Mouse (Mus musculus) kidney, adult 18-20 months (tissue): ENCODE data around the gene Etfbkmt.
"Not testable (repeated sequence)": the region's sequence is repeated elsewhere in the genome, so short reads cannot be mapped to it uniquely, and the experiment has no call there.

Experiments
- DNase-seq: peaks from one replicate; pipeline ENCODE4 v3.0.0; 2021

The Etfbkmt gene

DNA sequence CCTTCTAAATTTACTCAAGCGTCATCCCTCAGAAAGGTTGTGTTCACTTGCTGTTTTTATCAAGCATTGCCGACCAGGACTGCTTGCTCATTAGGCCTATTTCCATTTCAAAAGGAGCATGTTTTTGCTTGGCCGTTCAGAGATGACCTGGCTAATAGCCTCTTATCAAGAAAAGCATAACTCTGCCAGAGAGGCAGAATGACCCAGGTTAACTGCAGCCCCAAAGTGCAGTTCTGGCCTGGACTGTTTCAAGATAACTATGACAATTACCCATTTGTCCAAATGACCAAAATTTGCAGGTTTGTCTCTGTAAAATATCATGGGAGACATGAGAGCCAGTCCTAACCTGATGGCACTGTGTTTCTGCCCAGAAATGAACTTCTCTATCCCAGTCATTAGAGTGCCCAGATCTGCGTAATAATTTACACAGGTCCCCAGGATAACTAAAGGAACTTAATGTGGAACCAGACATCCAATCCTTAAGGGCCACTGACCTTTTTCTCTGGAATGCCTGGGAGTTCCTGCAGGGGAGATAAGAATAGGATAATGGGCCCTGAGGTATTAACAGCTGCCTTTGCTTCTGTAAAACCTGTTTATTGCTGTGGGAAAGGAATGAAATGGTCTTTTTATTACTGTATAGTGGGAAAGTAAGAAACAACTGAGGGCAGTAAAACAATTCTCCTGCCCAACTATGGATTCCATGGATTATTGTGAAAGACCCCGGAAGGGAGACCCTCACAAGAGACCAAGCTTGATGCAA is 5.1 kb upstream of the Etfbkmt start:
- DNase-seq, result no peak

DNA sequence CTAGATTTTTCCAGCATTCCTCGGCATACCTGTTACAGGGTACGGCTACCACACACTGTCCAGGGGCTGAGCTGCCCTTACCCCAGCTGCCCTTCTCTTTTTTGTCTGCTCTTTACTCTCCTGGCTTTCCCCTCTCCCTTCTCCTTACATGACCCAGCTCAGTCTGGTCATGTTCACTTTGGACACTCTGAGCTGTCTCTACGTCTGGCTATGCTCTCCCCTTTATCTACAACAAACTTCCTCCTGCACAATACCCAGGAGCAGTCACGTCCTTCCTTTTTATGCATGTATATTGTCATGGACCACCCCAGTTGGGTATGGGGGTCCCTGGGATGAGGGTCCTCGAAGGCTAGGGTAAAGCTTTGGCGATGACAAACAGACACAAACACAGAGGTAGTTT is 4.0 kb upstream of the Etfbkmt start:
- DNase-seq, result no peak

DNA sequence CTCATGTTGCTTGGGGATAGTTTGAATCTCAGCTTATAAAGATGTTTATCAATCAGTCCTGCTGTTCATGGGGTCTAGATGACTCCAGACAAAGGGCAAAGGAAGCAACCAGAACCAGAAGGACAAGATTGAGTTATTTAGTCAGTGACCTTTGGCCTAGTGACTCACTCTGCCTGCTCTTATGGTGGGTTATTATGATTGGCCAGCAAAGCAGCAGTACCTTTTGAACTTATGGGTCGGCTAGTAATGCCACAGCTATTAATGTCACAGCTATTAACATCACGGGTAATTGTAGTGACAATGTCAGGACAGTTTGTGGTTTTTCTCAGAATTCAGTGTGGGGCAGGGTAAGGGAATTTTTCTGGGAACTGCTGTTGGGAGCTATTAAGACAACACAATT is 1.7 kb upstream of the Etfbkmt start:
- no peak for DNase-seq

DNA sequence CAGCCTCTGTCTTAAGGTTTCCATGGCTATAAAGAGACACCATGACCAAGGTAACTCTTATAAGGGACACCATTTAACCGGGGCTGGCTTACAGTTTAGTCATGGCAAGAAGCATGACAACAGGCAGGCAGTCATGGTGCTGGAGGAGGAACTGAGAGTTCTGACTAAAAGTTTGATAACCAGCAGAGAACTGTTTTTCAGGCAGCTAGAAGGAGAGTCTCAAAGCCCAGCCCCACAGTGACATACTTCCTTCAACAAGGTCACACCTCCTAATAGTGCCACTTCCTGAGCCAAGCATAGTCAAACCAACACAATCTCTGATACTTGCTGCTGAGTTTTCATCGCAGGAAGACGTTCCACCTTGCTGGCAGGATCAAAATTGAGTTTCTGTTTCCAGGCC is 638 bp upstream of the Etfbkmt start:
- no peak for DNase-seq

DNA sequence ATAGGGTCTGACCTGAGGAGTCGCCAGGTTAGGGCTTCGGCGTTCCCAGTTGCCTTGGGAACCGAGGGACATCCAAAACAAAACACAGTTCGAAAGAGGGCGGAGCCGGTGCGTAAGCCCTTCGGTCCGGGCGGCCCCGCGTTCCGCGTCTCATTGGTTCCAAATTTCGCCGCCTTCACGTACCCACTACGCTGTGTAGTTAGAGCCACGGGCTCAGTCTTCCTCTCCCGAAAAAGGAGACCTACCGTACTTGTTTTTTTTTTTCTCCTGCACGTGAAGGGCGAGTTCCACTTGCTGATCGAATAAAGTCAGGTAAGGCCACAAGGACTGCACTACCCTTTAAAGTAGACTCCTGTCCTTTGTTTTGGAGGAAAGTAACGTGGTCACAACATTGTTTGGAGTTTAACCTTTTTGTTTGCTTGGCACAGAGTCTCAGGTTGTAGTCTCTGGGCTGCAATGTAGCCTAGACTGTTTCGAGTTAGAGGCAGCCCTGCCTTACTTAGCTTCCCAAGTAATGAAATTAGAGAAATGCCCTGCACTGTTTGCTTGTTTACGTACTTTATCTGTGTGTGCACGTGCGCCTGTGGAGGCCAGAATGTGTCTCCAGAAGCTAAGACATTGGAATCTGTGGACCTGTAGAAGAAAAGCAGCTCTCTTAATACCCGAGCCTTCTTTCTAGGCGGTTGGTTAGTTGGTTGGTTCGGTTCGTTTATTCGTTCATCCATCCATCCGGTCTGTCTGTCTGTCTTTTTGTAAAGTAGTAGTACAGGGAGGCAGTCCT is 1.9 kb downstream of the Etfbkmt start:
- DNase-seq, result peak; percentile 89

DNA sequence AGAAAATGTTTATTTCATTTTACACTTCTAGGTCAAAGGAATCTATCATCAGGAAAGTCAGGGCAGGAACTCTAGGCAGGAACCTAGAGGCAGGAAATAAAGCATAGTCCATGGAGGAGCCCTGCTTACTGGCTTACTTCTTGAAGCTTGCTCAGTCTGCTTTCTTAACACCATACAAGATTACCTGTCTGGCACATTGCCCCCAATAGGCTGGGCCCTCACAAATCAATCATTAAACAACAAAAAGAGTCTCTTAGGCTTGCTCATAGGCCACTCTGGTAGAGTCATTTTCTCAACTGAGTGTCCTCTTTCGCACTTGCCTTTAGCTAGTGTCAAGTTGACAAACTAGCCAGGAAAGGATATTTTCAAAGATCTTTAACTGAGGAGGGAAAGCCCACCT is 5.5 kb downstream of the Etfbkmt start:
- no peak for DNase-seq

DNA sequence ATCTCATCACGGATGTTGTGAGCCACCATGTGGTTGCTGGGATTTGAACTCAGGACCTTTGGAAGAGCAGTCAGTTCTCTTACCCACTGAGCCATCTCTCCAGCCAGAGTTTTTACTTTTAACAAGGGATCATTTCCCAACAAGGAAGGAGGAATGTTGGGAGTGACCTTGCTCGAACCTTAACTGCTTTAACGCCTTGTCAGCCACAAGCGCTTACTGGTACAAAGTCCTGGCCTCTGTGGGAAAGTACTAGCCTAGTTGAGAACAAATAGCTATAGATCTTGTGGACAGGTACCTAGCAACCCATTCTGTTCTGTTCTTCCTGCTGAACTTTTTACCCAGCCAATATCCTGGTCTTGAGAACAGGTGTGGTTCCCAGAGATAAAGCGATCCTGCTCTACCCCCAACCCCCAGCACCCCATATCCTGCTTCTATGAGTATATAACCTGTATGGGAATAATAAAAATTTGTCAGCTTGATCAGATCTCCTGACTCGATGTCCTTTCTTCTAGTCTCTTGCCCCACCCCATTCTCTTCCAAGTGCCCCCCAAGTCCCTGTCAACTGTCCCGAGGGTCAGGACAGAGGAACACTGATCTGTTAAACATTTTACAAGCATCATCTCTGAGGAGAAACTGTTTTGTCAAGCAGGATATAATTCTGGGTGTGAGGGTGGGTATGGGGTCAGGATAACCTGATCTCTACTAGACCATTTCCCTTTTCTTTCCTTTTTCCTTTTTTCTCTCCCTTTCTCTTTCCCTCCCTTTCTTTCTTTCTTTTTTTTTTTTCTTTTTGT is 9.0 kb downstream of the Etfbkmt start:
- peak; percentile 40 for DNase-seq

DNA sequence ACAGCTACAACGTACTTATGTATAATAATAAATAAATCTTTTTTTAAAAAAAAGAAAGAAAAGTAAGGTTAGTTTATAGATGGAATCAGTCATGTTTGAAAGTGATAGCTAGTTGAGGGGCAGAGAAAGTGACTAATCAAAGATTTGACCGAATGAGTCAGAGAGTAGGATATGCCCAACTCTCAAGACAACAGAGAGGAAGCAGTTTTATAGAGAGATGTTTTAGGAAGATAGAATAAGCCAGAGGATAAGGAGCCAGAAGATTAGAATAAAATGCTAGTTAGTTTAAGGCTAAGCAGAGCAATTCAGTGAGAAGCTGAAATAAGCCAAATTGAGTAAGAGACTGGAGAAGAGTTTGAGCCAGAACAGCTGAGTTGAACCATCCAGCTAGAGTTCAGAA is 12.5 kb downstream of the Etfbkmt start:
- DNase-seq, result no peak

DNA sequence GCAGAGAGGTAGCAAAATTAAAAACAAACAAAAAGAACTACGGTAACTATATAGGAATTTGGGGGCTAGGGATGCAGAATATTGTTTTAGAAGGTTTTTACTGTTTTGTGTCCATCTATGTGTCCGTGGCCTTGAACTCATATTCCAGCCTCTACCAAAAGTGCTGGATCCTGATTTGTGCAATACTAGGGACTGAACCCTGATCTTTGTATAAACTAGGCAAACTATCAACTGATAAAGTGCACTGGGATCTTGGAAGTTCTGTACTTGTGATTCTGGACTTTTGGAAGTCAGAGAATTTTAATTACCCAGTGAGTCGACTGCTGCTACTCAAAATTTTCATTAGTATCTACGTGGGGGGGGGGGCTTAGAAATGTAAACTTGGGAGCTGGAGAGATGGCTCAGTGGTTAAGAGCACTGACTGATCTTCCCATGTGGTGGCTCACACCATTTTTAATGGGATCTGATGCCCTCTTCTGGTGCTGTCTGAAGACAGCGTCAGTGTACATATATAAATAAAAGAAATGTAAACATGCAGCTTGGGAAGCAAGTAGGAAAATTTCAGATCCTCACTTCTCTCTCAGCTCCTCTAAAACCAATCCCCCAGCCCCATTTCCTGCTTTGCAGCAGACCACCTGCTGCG is 13.9 kb downstream of the Etfbkmt start:
- no peak for DNase-seq

DNA sequence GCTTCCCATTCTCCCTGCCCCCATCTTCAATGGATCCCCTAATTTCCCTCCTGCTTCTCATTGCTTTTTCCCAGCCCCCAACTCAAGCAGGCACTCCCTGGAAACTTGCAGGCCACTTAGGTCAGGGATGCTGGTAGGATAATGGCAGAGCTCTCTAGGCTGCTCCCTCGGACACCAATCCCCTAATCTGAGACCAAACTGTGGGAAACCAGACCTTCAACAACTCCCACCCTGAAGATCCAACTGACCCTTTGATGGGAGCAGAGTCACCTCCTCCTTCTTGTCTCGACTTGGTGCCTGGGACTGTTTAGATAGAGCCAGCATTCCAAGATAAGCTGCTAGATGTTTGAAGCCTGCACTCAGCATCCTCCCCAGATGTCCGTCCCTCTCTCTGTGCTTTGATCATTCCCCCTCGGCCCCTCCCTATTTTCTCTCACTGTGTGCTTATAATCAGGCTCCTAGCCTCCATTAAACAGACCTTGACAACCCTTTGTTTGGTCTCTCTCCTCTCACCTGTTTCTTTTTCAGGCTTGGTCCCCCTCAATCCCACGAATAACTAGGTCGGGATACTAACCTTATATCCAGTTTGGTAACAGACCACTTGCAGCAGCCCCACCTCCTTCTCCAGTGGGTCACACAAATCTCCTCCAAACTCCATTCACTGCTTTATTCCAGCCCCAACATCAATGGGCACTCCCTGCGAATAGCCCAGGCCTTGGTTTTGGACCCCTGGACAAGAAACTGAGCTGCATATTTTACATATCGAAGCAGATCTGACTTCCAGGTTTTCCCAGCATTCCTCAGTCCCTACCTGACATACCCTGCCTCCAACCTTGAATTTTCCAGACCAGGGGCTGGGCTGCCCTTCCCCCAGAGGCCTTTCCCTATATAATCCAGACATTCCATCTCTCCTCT is 14.7 kb downstream of the Etfbkmt start:
- no peak for DNase-seq

DNA sequence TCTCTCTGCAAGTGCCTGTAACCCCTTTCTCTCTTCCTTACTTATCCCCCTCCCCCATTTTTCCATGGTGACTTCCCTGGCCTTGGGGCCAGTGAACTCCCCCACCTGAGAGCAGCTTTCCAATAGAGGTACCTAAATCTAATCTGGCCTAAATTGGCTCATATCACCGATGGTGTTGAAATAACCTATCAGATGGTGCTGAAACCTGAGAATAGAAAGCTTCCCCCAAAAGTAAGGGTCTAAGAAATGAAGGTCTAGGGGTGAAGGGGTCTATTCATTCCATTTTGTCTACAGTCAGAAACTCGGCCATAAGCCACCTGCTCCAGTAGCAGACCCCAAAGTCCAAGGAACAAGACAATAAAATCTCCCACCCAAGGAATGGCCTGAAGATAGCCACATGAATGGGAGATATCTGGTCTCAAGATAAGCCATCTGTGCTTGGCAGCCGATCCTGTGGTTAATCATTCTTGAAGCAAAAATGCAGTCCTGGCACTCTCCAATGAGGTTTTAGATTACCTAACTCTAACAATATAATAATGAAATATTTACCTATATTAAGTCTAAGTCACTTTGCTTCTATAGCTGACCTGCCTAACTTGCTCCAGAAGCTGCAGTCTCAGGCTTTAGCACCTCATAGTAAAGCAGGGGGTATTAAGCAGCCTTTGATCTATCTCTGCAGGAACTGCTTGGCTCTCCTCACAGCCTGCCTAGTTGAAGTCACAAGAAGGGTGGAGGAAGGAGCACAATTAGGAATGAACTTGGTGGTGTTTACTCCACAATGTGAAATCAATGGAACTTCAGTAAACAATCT is 15.6 kb downstream of the Etfbkmt start:
- peak; percentile 44 for DNase-seq

DNA sequence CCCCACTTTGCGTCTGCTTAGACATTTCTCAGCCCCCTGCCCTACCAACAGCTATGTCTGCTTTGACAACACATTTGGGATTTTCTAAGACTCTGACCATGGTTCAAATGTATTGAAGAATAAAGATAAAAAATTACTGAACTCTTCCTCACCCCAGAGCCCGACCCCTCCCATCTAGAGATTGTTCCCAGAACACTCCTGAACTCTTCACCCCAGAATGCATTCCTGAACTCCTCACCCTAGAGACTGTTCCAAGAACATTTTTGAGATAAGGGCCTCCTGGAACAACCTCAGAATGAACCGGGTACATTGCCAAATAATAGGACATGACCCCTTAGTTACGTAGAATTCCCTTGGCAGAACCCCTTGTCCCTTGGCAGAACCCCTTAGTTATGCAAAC is 27.4 kb downstream of the Etfbkmt start:
- DNase-seq, result not testable (repeated sequence)

DNA sequence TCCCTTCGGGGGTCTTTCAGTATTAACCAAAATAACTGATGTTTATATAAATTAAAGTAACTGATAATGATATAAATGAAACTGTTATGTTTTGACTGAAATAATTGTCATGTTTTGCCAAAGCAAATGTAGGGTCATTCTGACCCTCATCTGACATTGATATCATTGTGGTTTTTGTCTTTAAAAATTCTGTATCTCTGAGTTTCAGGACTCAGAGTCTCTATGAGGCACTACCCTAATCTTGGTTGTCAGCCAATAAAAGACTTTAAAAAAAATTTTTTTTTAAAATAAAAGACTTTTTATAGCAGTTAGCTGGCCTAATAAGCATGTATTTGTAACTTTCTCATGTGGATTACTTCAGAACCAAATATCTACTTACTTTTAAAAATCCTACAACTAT is 28.0 kb downstream of the Etfbkmt start:
- DNase-seq, result no peak

DNA sequence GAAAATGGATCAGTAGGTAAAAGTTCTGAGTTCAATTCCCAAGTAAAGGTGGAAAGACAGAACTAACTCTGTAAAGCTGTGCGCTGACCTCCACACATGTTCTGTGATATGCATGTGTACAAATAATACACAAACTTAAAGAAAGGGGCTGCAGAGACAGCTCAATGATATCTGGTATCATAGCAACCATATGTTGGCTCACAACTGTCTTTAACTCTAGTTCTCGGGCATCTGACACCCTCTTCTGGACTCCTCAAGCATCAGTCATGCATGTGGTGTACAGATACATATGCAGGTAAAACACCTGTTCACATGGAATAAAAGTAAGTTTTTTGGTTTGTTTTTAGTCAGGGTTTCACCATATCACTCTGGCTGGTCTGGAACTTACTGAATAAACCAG is 28.8 kb downstream of the Etfbkmt start:
- no peak for DNase-seq

DNA sequence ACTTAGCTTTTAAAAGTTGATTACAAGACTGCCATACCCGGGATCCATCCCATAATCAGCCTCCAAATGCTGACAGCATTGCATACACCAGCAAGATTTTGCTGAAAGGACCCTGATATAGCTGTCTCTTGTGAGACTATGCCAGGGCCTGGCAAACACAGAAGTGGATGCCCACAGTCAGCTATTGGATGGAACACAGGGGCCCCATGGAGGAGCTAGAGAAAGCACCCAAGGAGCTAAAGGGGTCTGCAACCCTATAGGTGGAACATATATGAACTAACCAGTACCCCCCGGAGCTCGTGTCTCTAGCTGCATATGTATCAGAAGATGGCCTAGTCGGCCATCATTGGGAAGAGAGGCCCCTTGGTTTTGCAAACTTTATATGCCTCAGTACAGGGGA is 30.3 kb downstream of the Etfbkmt start:
- DNase-seq, result not testable (repeated sequence)

DNA sequence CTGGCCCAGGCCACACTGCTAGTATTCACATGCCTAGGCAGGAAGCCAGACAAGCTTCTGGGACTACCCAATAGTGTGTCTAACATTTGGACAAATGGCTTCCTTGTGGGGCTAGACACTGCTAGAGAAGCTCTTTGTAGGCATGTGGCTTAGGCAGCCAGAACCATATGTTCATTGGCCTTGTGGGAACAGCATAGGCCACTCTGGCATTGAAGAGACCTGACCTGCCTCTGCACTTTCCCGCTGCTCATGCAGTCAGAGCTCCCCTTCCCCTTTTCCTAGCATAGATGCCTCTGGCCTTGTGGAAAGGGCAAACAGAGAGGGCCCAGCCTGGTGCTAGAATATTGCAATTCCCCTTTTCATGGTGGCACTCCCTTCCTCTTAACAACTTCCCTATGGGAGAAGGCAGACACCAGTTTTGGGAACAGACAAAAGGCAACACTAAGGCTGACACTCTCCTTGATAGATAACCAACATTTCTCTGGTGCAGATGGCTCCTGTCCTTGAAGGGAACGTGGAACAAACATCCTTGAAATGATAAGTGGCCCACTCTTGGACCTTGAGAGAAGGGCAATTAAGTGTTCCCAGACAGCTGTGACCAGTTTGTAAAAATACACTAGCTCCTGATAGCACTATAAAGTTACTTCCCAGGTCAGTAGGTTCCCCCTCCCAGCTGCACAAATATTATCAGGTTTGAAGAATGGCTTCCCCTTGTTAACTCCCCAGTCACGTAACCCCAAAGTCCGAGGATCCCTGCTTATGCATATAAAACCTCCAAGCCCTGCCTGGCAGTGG is 34.4 kb downstream of the Etfbkmt start:
- no peak for DNase-seq

DNA sequence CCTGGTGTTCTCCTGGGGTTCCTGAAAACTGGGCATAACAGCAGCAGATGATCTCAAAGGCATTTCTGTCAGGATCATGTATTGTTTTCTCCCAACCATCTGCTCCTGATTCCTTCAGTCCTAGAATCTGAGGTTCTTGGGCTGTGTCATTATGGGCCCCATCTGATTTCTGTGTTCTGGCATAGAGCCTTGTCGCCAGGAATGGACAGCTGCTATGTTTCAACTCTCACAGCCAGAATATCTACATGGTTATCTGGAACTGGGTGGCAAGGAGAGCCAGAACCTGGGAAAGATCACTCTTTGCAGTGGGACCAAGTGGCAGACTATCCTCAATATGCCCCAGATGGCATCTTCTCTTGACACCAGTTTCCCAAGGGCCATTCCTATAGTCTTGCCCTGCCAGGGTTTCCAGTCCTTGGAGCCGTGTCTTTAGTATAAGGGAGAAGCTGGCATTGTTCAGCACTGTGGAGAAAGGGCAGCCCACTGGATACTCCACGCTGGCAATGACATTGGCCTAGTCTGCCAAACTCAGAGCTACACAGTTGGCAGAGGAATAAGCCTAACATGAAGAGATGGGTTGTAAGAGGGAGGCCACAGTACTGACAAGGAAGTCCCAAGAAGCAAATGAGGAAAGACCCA is 35.4 kb downstream of the Etfbkmt start:
- DNase-seq, result no peak

DNA sequence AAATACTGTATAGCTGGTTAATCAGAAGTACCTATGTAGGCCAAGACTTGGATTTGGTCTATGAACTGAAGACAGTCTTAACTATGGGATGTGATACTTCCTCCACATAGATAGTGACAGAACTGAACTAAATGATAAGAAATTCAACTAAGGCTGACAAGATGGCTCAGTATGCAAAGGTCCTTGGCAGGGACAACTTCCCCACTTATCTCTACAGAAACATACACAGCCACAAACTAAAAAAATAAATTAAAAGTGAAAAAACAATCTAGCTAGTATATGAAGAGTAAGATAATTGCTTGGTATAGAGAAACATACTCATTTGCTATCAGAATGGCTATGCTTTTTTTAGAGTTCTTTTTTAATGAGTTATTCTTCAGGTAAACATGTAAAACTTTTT is 39.4 kb downstream of the Etfbkmt start:
- DNase-seq, result no peak

DNA sequence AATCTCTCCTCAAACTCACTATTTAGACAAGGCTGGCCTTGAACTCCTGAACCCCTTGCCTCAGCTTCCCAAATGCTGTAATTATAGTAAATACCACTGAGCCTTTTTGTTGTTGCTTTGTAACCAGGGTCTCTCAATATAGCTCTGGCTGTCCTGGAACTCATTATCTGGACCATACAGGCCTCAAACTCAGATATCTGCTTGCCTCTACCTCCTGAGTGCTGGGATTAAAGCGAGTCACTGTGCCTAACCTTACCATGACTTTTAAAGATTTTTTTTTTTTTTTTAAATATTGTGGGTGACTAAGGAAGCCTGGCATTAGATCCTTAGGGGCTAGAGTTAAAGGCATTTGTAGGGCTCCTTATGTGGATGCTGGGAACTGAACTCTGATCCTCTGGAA is 44.4 kb downstream of the Etfbkmt start:
- no peak for DNase-seq

DNA sequence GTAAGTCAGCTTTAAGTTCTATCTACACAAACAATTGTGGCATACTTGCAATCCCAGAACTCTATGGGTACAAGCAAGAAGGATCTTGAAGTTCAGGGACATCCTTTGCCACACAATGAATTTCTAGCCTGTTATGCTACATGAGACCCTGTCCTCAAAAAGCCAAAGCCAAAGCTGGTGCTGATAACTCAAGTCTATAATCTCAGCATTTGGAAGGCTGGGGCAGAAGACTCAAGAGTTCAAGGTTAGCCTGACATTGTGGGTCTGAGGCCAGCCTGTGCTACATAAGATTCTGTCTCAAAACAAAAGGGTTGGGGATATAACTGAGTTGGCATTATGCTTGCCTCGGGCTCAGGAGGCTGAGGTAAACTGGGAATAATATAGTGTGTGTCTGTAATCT is 47.7 kb downstream of the Etfbkmt start:
- DNase-seq, result no peak
